Mouse (Mus musculus) hindbrain, embryonic 15.5 days (tissue): Measurements from ENCODE around the gene Rab10. TPM values are rescaled to one million over a fixed set of nuclear protein-coding genes. Genes with fewer than 3 reads are reported as not detected.
A peak's percentile ranks its signal among the peaks of the same experiment; 100 is the strongest.
"Not testable (repeated sequence)": the region's sequence is repeated elsewhere in the genome, so short reads cannot be mapped to it uniquely, and the experiment has no call there.

Experiments
- ATAC-seq: fragments of 200-750 bp; cut with Nextera tagmentation; 2 replicates; pipeline ENCODE4 v1.8.0; 2017; ENCODE audit warnings: low read depth, moderate number of reproducible peaks, moderate TSS enrichment; ENCODE audit not compliant: low FRiP score
- H3K27ac ChIP-seq: fragments of 300-500 bp; sonication (generic); replicated peaks from 2 replicates; pipeline ENCODE4 v1.5.1; 2015; ENCODE audit warnings: mild to moderate bottlenecking, inconsistent platforms
- H3K27me3 ChIP-seq: fragments of 300-500 bp; sonication (generic); 2 replicates; pipeline ENCODE4 v1.6.1; 2015; ENCODE audit warnings: control low read depth, inconsistent platforms
- H3K36me3 ChIP-seq: fragments of 300-500 bp; sonication (generic); 2 replicates; pipeline ENCODE4 v1.6.1; 2015; ENCODE audit warnings: control low read depth, inconsistent platforms
- H3K4me1 ChIP-seq: fragments of 300-500 bp; sonication (generic); replicated peaks from 2 replicates; pipeline ENCODE4 v1.6.1; 2015; ENCODE audit warnings: control low read depth, inconsistent platforms
- H3K4me2 ChIP-seq: fragments of 300-500 bp; sonication (generic); 2 replicates; pipeline ENCODE4 v1.6.1; 2015; ENCODE audit warnings: moderate library complexity, mild to moderate bottlenecking, inconsistent platforms
- H3K4me3 ChIP-seq: fragments of 300-500 bp; sonication (generic); 2 replicates; pipeline ENCODE4 v1.5.1; 2015; ENCODE audit warnings: mild to moderate bottlenecking, inconsistent platforms
- H3K9ac ChIP-seq: fragments of 300-500 bp; sonication (generic); 2 replicates; pipeline ENCODE4 v1.6.1; 2015; ENCODE audit warnings: inconsistent platforms
- H3K9me3 ChIP-seq: fragments of 300-500 bp; sonication (generic); 2 replicates; pipeline ENCODE4 v1.6.1; 2016; ENCODE audit warnings: control low read depth, inconsistent platforms
- WGBS: fragments of 180-500 bp; shearing (Covaris S2); methylation state at CpG from one replicate; pipeline ENCODE4 v1.1.7; 2015; 5-methylcytosine and 5-hydroxymethylcytosine counted together
- polyA plus RNA-seq: library from polyadenylated mRNA; unstranded; fragments of >200 nt; fragmentation: Nextera tagmentation; extraction: Ambion mirVana; gene quantifications from 2 replicates; pipeline ENCODE4 v1.2.1, GENCODE M21; 2015

The Rab10 gene
- polyA plus RNA-seq, 1 experiment from 2014 or later, result 161 TPM

DNA sequence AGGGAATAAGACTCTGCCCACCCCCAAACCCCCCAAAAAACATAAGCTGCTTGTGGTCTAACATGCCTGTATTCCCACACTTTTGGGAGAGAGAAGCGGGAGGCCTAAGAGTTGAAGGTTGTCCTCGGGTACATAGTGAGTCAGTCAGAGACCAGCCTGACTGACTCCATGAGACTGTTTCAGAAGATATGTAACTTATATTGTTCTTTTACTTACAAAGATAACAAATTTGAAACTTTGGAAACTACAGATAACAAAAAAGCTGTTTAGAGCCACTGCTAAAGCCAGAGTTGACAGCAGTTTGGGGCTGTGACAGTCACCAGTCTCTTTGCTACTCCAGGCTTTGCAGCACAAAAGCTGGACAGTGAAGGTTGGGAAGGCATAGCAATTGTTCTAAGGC lies 15.5 kb upstream of the Rab10 start:
- H3K27ac ChIP-seq, result no peak overlapping the region
- H3K9me3 ChIP-seq, result 0 out of 2 replicates have a peak, but pooled peaks cover 3% of the 10 kb centered on the region
- H3K36me3 ChIP-seq, result no peaks in the 10 kb centered on the region
- no peak overlapping the region for H3K9ac ChIP-seq
- H3K27me3 ChIP-seq, result no peaks in the 10 kb centered on the region
- WGBS, result 85% methylated on average over 2 of the region's 2 CpGs
- no peak overlapping the region for H3K4me2 ChIP-seq
- H3K4me3 ChIP-seq, result no peak overlapping the region
- no peaks in the 10 kb centered on the region for H3K4me1 ChIP-seq
- no peak for ATAC-seq

DNA sequence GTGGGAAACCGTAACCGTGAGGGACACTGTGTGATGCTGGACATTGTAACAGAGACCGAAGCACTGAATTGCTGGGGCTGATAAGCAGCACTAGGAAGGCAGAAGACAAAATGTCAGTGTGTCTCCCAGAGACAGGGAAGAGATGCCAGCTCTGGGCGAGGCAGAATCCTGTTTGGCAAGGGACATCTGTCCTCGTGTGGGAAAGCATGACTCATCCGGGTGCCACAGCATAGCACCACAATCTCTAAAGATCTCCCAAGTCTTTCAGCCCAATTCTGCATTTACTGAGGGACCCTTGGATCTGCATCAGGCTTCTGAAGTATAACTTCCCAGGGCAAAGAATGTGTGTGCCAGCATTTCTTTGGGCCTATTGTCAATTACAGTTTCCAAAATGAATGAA lies 13.5 kb upstream of the Rab10 start:
- no peak for ATAC-seq
- Histone ChIP-seq H3K4me3 (no peak overlapping the region), H3K27ac (no peak overlapping the region), H3K4me2 (no peak overlapping the region), H3K9me3 (no peaks in the 10 kb centered on the region), H3K4me1 (no peaks in the 10 kb centered on the region), H3K9ac (no peak overlapping the region), H3K27me3 (no peaks in the 10 kb centered on the region), H3K36me3 (no peaks in the 10 kb centered on the region)
- 84% methylated on average over 6 of the region's 6 CpGs for WGBS

GRCm38 (mm10) chr12:3319377-3319776 lies 9.6 kb upstream of the Rab10 start:
- Histone ChIP-seq H3K4me3 (no peak overlapping the region), H3K9ac (no peak overlapping the region), H3K27me3 (no peaks in the 10 kb centered on the region), H3K9me3 (no peaks in the 10 kb centered on the region), H3K4me2 (no peak overlapping the region), H3K27ac (no peak overlapping the region), H3K36me3 (no peaks in the 10 kb centered on the region), H3K4me1 (no peaks in the 10 kb centered on the region)
- no peak for ATAC-seq
- 76% methylated on average over 4 of the region's 4 CpGs for WGBS

GRCm38 (mm10) chr12:3316937-3317336 lies 7.2 kb upstream of the Rab10 start:
- no peak overlapping the region for H3K4me2 ChIP-seq
- no peaks in the 10 kb centered on the region for H3K27me3 ChIP-seq
- H3K27ac ChIP-seq, result no peak overlapping the region
- H3K4me3 ChIP-seq, result no peak overlapping the region
- no peak overlapping the region for H3K9ac ChIP-seq
- WGBS, result 84% methylated on average over 3 of the region's 3 CpGs
- H3K36me3 ChIP-seq, result no peaks in the 10 kb centered on the region
- no peaks in the 10 kb centered on the region for H3K9me3 ChIP-seq
- no peak for ATAC-seq
- no peaks in the 10 kb centered on the region for H3K4me1 ChIP-seq

GRCm38 (mm10) chr12:3316083-3316482 lies 6.3 kb upstream of the Rab10 start:
- no peak for ATAC-seq
- Histone ChIP-seq H3K9ac (no peak overlapping the region), H3K36me3 (no peaks in the 10 kb centered on the region), H3K4me2 (no peak overlapping the region), H3K27me3 (no peaks in the 10 kb centered on the region), H3K4me3 (no peak overlapping the region), H3K27ac (no peak overlapping the region), H3K9me3 (no peaks in the 10 kb centered on the region), H3K4me1 (no peaks in the 10 kb centered on the region)
- WGBS, result 47% methylated on average over 2 of the region's 2 CpGs

DNA sequence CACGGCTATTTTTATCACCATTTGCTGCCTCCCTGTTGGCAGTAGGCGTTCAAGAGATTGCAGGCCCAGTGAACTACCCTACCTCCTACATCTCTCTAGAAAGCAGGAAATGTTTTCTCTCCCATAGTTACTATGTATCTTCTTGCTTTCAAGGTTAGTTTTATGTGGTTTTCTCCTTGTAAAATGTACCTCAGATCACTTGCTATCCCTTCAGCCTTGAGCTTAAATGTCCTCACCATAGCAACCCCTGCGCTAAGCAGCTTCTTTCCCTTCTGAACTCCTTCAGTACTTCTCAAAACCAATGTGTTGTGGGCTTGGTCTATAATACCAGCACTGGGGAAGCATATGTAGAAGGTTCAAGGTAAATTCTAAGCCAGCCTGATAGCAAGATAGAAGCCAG lies 3.1 kb upstream of the Rab10 start:
- H3K27me3 ChIP-seq, result no peaks in the 10 kb centered on the region
- H3K4me3 ChIP-seq, result no peak overlapping the region
- H3K4me2 ChIP-seq, result no peak overlapping the region
- H3K9me3 ChIP-seq, result no peaks in the 10 kb centered on the region
- WGBS, result 88% methylated on average over 3 of the region's 3 CpGs
- peaks cover 7% of the 10 kb centered on the region for H3K4me1 ChIP-seq
- no peak overlapping the region for H3K27ac ChIP-seq
- H3K36me3 ChIP-seq, result no peaks in the 10 kb centered on the region
- no peak overlapping the region for H3K9ac ChIP-seq
- no peak for ATAC-seq

DNA sequence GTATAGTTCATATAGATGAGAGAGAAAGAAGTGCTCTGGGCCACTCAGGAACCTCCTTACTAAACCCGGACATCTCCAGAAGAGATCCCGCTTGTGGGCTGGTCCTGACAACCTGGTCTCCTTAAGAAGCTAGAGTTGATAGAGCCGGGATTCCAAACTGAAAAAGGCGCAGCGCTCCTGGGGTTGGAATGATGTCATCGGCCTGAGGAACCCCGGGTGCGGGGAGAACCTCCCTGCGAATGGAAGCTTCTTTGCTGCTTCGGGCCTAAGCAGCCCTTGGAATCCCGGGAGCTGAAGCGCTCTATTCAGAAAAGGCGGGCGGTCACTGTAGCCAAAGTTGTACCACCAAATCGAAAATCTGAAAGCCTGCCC lies 538 bp upstream of the Rab10 start:
- Histone ChIP-seq H3K9me3 (no peaks in the 10 kb centered on the region), H3K4me1 (peaks cover 29% of the 10 kb centered on the region), H3K27ac (peak overlapping the region; percentile 96), H3K4me2 (peak overlapping the region; percentile 88), H3K27me3 (no peaks in the 10 kb centered on the region), H3K4me3 (peak overlapping the region; percentile 59), H3K9ac (peak overlapping the region; percentile 66), H3K36me3 (no peaks in the 10 kb centered on the region)
- 2% methylated on average over 15 of the region's 15 CpGs for WGBS
- ATAC-seq, result no peak

GRCm38 (mm10) chr12:3308541-3309241 lies 1.1 kb downstream of the Rab10 start:
- Histone ChIP-seq H3K4me3 (peak overlapping the region; percentile 59), H3K4me2 (peak overlapping the region; percentile 88), H3K4me1 (peaks cover 32% of the 10 kb centered on the region), H3K27ac (peak overlapping the region; percentile 96), H3K9ac (peak overlapping the region; percentile 57), H3K27me3 (no peaks in the 10 kb centered on the region), H3K9me3 (no peaks in the 10 kb centered on the region), H3K36me3 (no peaks in the 10 kb centered on the region)
- ATAC-seq, result no peak
- WGBS, result 4% methylated on average over 19 of the region's 19 CpGs

GRCm38 (mm10) chr12:3307587-3307986 lies 2.2 kb downstream of the Rab10 start:
- peak overlapping the region; percentile 59 for H3K4me3 ChIP-seq
- 37% methylated on average over 6 of the region's 6 CpGs for whole genome bisulfite sequencing
- no peaks in the 10 kb centered on the region for H3K36me3 ChIP-seq
- H3K9ac ChIP-seq, result peak overlapping the region; percentile 57
- H3K4me2 ChIP-seq, result peak overlapping the region; percentile 88
- ATAC-seq, result no peak
- peaks cover 32% of the 10 kb centered on the region for H3K4me1 ChIP-seq
- H3K27ac ChIP-seq, result no peak overlapping the region
- H3K9me3 ChIP-seq, result no peaks in the 10 kb centered on the region
- H3K27me3 ChIP-seq, result no peaks in the 10 kb centered on the region

DNA sequence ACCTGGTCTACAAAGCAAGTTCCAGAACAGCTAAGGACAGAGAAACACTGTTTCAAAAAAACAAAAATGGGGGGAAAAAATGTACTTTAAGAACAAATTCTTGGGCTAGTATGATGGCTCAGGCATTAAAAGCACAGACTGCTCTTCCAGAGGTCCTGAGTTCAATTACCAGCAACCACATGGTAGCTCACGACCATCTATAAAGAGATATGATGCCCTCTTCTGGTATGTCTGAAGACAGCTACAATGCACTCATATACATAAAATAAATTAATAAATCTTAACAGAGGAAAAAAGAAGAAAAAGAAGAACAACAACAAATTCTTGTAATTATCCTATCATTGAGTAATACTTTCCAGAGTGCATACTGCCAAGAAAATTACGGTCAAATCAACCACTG lies 4.5 kb downstream of the Rab10 start:
- WGBS, result 90% methylated on average over 2 of the region's 2 CpGs
- Histone ChIP-seq H3K27me3 (no peaks in the 10 kb centered on the region), H3K4me1 (peaks cover 26% of the 10 kb centered on the region), H3K9ac (no peak overlapping the region), H3K4me3 (no peak overlapping the region), H3K36me3 (no peaks in the 10 kb centered on the region), H3K27ac (no peak overlapping the region), H3K9me3 (no peaks in the 10 kb centered on the region), H3K4me2 (no peak overlapping the region)
- ATAC-seq, result no peak

- ATAC-seq, H3K9ac ChIP-seq, H3K4me1 ChIP-seq, H3K9me3 ChIP-seq, H3K4me3 ChIP-seq, H3K4me2 ChIP-seq, H3K36me3 ChIP-seq, H3K27ac ChIP-seq, H3K27me3 ChIP-seq: not testable (repeated sequence)
- 97% methylated on average over 6 of the region's 6 CpGs for WGBS
These were observed 12.1 kb downstream of the Rab10 start for GRCm38 (mm10) chr12:3297622-3298021.

DNA sequence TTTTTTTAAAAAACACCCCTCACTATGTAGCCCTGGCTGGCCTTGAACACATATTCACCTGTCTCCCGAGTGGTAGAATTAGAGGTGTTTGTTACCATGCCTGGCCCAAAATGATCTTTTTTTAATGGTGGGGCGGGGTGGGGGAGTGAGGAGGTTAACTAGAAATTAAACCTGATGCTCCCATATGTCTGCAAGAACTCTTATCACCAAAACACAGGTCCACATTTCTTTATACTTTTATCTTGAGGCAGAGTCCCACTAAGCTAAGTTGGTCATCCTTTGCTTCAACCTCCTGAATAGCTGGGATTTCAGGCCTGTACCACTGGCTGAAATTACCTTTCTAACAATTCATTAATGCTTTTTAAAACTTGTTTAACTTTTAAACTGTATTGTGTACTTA lies 13.7 kb downstream of the Rab10 start:
- Histone ChIP-seq H3K4me2 (no peak overlapping the region), H3K27me3 (no peaks in the 10 kb centered on the region), H3K4me1 (0 out of 2 replicates have a peak, but pooled peaks cover 2% of the 10 kb centered on the region), H3K36me3 (peaks cover 2% of the 10 kb centered on the region; the same call in 1 of the 2 replicates), H3K4me3 (no peak overlapping the region), H3K27ac (no peak overlapping the region), H3K9ac (no peak overlapping the region), H3K9me3 (no peaks in the 10 kb centered on the region)
- WGBS, result 92% methylated on average over 2 of the region's 2 CpGs
- no peak for ATAC-seq

DNA sequence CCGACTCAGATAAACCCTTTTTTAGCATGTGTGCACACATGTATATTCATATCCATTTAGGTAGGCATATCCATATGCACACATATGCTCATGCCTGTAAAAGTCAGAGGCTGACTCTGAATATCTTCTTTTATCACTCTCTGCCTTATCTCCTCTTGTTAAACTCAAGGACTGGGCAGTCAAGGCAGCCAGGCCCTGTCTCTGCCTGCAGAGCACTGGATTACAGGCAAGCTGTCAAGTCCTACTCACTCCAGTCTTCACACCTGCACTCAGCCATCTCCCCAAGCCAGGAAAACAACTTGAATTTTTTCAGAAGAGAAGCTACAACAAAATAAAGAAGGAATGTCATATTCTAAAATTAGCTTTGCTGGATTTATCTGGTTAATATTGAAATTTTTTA lies 17.9 kb downstream of the Rab10 start:
- Histone ChIP-seq H3K27ac (no peak overlapping the region), H3K4me3 (no peak overlapping the region), H3K9me3 (no peaks in the 10 kb centered on the region), H3K4me1 (0 out of 2 replicates have a peak, but pooled peaks cover 2% of the 10 kb centered on the region), H3K9ac (no peak overlapping the region), H3K27me3 (no peaks in the 10 kb centered on the region), H3K36me3 (peaks cover 8% of the 10 kb centered on the region; the same call in 1 of the 2 replicates), H3K4me2 (no peak overlapping the region)
- 95% methylated on average over 1 of the region's 1 CpGs for WGBS
- ATAC-seq, result no peak
